Mouse (Mus musculus) small intestine, adult 2 months (tissue): Measurements from ENCODE around the gene Cabcoco1.

Source experiments
- CTCF ChIP-seq: fragments of 200-500 bp; IDR thresholded peaks from 2 replicates; pipeline ENCODE4 v1.5.1; 2012; ENCODE audit warnings: low read depth, mild to moderate bottlenecking, control low read depth, inconsistent platforms, low read length, moderate library complexity, mixed read lengths; ENCODE audit not compliant: insufficient replicate concordance, insufficient read length; ENCODE audit errors: extremely low read depth
- POLR2A ChIP-seq: fragments of 200-500 bp; IDR thresholded peaks from 2 replicates; pipeline ENCODE4 v1.6.1; 2012; ENCODE audit warnings: low read depth, mild to moderate bottlenecking, control low read depth, inconsistent platforms, low read length, moderate library complexity

DNA sequence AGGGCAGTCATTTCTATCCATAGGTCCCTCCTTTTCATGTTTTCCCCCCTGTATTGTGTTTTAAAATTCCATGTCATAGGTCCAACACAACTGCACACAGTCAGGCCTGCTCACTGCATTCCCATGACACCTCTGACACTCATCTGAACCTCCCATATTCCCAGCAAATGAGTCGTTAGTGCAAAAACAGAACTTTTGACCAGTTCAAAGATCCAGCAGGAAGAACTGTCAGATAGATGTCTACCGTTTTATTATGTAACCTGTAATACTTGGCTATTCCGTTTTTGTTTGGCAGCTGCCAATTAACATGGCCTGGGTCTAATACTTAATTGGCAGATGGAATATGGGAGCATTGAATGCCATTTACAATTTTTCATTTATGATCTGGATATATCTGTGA lies 34.0 kb downstream of the Cabcoco1 start:
- TF ChIP-seq CTCF (no peak), POLR2A (no peak)
